Mouse (Mus musculus) left cerebral cortex, adult 2 months (tissue): ENCODE measurements around the gene Fndc3b. TPM values are rescaled to one million over a fixed set of nuclear protein-coding genes. Genes with fewer than 3 reads are reported as not detected.

ENCODE experiments used
- DNase-seq, 2 experiments: peaks; one replicate each; pipeline ENCODE4 v3.0.0; 2021 to 2022; ENCODE audit warnings: low spot score in 2 of 2, mixed read lengths in 1 of 2; ENCODE audit errors: extremely low spot score in 1 of 2
- H3K27ac ChIP-seq: fragments of 200-600 bp; 2 replicates; pipeline ENCODE4 v1.8.1; 2022
- H3K4me3 ChIP-seq: fragments of 200-600 bp; 2 replicates; pipeline ENCODE4 v1.8.1; 2022
- CTCF ChIP-seq: fragments of 200-600 bp; IDR thresholded peaks from 2 replicates; pipeline ENCODE4 v1.8.1; 2022; ENCODE audit warnings: antibody characterized with exemption, mild to moderate bottlenecking, moderate library complexity
- intact Hi-C: fragments of 180-260 bp; cut with DNase I; formaldehyde crosslinking; loops from one replicate; pipeline ENCODE4 v1.15.1; 2025
- microRNA-seq, 2 experiments: library from miRNA; unstranded; fragments of <30 nt; microRNA quantifications; one replicate each; pipeline ENCODE4 v1.2.0; 2021
- total RNA-seq, 2 experiments: library from RNA; stranded (reverse); gene quantifications; 2 replicates each; pipeline ENCODE4 v1.2.3; 2021

The Fndc3b gene
- total RNA-seq, 2 experiments from 2014 or later, result 25.1 to 27.7 TPM

GRCm38 (mm10) chr3:27374396-27374795, 336.7 kb downstream of the Fndc3b start:
- no peak overlapping the region for H3K27ac ChIP-seq
- no peak for TF ChIP-seq CTCF
- intact Hi-C loops, result no loop called here

GRCm38 (mm10) chr3:27371725-27372650, 339.1 kb downstream of the Fndc3b start:
- DNase-seq, result peak in 1 of 2 experiments; percentile 22
- intact Hi-C loops, result no loop called here
- Histone ChIP-seq H3K27ac (no peak overlapping the region), H3K4me3 (peak overlapping the region; percentile 28)
- TF ChIP-seq CTCF, result no peak

More at GRCm38 (mm10) chr3:27374396-27374795, 336.7 kb downstream of the Fndc3b start:
- no peak overlapping the region for H3K4me3 ChIP-seq
- DNase-seq, result no peak

GRCm38 (mm10) chr3:27371276-27371621, 339.9 kb downstream of the Fndc3b start, which contains the start of gene Ghsr:
Gene Ghsr (plus strand): TSS chr3:27371351.
- intact Hi-C loops, result no loop called here
- H3K27ac ChIP-seq, result no peak within 1 kb of the TSS
- TF ChIP-seq CTCF, result no peak
- DNase-seq, result peak in 1 of 2 experiments; percentile 18
- H3K4me3 ChIP-seq, result peak within 1 kb of the TSS; percentile 28

- TF ChIP-seq CTCF, result no peak
- no peak for DNase-seq
- H3K4me3 ChIP-seq, result peak overlapping the region; percentile 28
- H3K27ac ChIP-seq, result no peak overlapping the region
- intact Hi-C loops, result no loop called here
Observed at GRCm38 (mm10) chr3:27370582-27371275, 340.4 kb downstream of the Fndc3b start.

GRCm38 (mm10) chr3:27370125-27370524, 341.0 kb downstream of the Fndc3b start:
- no peak overlapping the region for H3K4me3 ChIP-seq
- no peak; the same call in 1 of the 2 replicates for TF ChIP-seq CTCF
- intact Hi-C loops, result no loop called here
- no peak for DNase-seq
- no peak overlapping the region for H3K27ac ChIP-seq

Small RNAs within 50 kb of the gene (microRNA-seq; reads per million reads assigned to microRNA genes)
- 0 reads per million in 2 experiments for gene Mir3092

Other genes with a start within 250 kb of the Fndc3b start
- gene Tmem212, start 185.1 kb upstream of the Fndc3b start, total RNA-seq, result 1 to 10 TPM in 1 of 2 experiments, not detected in 1; 1.0 TPM
- 1 to 10 TPM; 7.4 to 7.5 TPM for gene Pld1, start 227.4 kb upstream of the Fndc3b start, total RNA-seq